Mouse (Mus musculus) limb, embryonic 14.5 days (tissue): Measurements from ENCODE around the gene Cdk17. TPM values are rescaled to one million over a fixed set of nuclear protein-coding genes. Genes with fewer than 3 reads are reported as not detected.

Source experiments
- ATAC-seq: fragments of 200-750 bp; cut with Nextera tagmentation; 2 replicates; pipeline ENCODE4 v1.8.0; 2017; ENCODE audit warnings: low read depth, moderate number of reproducible peaks, moderate TSS enrichment; ENCODE audit not compliant: low FRiP score
- DNase-seq: peaks from one replicate; pipeline ENCODE4 v3.0.0-alpha.2; 2015; ENCODE audit warnings: low spot score
- H3K27ac ChIP-seq: fragments of 300-500 bp; sonication (generic); replicated peaks from 2 replicates; pipeline ENCODE4 v1.5.1; 2014; ENCODE audit warnings: low read depth, mild to moderate bottlenecking, low read length, moderate library complexity, mixed read lengths
- H3K27me3 ChIP-seq: fragments of 300-500 bp; sonication (generic); 2 replicates; pipeline ENCODE4 v1.6.1; 2014; ENCODE audit warnings: low read length, mixed read lengths; ENCODE audit not compliant: control insufficient read depth, insufficient read depth
- H3K36me3 ChIP-seq: fragments of 300-500 bp; sonication (generic); 2 replicates; pipeline ENCODE4 v1.6.1; 2014; ENCODE audit warnings: mild to moderate bottlenecking, low read length, moderate library complexity, mixed read lengths; ENCODE audit not compliant: control insufficient read depth, insufficient read depth
- H3K4me1 ChIP-seq: fragments of 300-500 bp; sonication (generic); 2 replicates; pipeline ENCODE4 v1.6.1; 2014; ENCODE audit warnings: antibody characterized with exemption, low read length, mixed read lengths; ENCODE audit not compliant: control insufficient read depth, insufficient read depth
- H3K4me2 ChIP-seq: fragments of 300-500 bp; sonication (generic); replicated peaks from 2 replicates; pipeline ENCODE4 v1.6.1; 2014; ENCODE audit warnings: low read depth, mild to moderate bottlenecking, low read length, moderate library complexity; ENCODE audit not compliant: severe bottlenecking
- H3K4me3 ChIP-seq: fragments of 300-500 bp; sonication (generic); replicated peaks from 2 replicates; pipeline ENCODE4 v1.5.1; 2014; ENCODE audit warnings: low read length
- H3K9ac ChIP-seq: fragments of 300-500 bp; sonication (generic); 2 replicates; pipeline ENCODE4 v1.6.1; 2014; ENCODE audit warnings: mild to moderate bottlenecking, low read depth, low read length, moderate library complexity; ENCODE audit not compliant: severe bottlenecking
- H3K9me3 ChIP-seq: fragments of 300-500 bp; sonication (generic); 2 replicates; pipeline ENCODE4 v1.6.1; 2016; ENCODE audit warnings: low read length; ENCODE audit not compliant: control insufficient read depth
- POLR2A ChIP-seq: fragments of 200-500 bp; IDR thresholded peaks from 2 replicates; pipeline ENCODE4 v1.8.0; 2012; ENCODE audit warnings: inconsistent platforms, mild to moderate bottlenecking, moderate library complexity, borderline replicate concordance; ENCODE audit not compliant: insufficient read depth, insufficient read length; ENCODE audit errors: extremely low read depth
- WGBS: fragments of 180-500 bp; shearing (Covaris S2); extraction: QIAGEN DNeasy Blood & Tissue Kit; methylation state at CpG from one replicate; pipeline ENCODE4 v1.1.7; 2014; 5-methylcytosine and 5-hydroxymethylcytosine counted together
- polyA plus RNA-seq, 2 experiments: library from polyadenylated mRNA; depleted of rRNA in 1 of 2; stranded (reverse) in 1 of 2; unstranded in 1 of 2; fragments of >200 nt; fragmentation: Nextera tagmentation in 1 of 2; extraction: Ambion mirVana in 1 of 2; gene quantifications; 2 replicates each; pipeline versions ENCODE4 v1.2.1 to v1.2.3; 2012 to 2014

Cdk17 gene
- polyA plus RNA-seq, 2 experiments, result 24.7 to 25.9 TPM

- WGBS, result 87% methylated on average over 11 of the region's 11 CpGs
- no peak overlapping the region for H3K4me2 ChIP-seq
- no peak for DNase-seq
- H3K4me3 ChIP-seq, result no peak overlapping the region
- H3K27me3 ChIP-seq, result no peaks in the 10 kb centered on the region
- no peak overlapping the region for H3K9ac ChIP-seq
- TF ChIP-seq POLR2A, result no peak
- no peak overlapping the region for H3K27ac ChIP-seq
- H3K9me3 ChIP-seq, result no peaks in the 10 kb centered on the region
- H3K36me3 ChIP-seq, result no peaks in the 10 kb centered on the region
- ATAC-seq, result no peak
- H3K4me1 ChIP-seq, result peaks cover 12% of the 10 kb centered on the region; the same call in 1 of the 2 replicates
Measured at GRCm38 (mm10) chr10:93179669-93180460, 19.2 kb downstream of the Cdk17 start.

- ATAC-seq (no peak), DNase-seq (no peak)
- Histone ChIP-seq H3K27ac (no peak overlapping the region), H3K4me1 (peaks cover 4% of the 10 kb centered on the region; the same call in 1 of the 2 replicates), H3K4me3 (no peak overlapping the region), H3K36me3 (no peaks in the 10 kb centered on the region), H3K27me3 (no peaks in the 10 kb centered on the region), H3K4me2 (no peak overlapping the region), H3K9me3 (no peaks in the 10 kb centered on the region), H3K9ac (no peak overlapping the region)
- no peak for TF ChIP-seq POLR2A
- 81% methylated on average over 8 of the region's 8 CpGs for WGBS
Measured at GRCm38 (mm10) chr10:93184351-93184976, 23.8 kb downstream of the Cdk17 start.

GRCm38 (mm10) chr10:93188440-93188999 is 27.8 kb downstream of the Cdk17 start:
- Histone ChIP-seq H3K4me2 (no peak overlapping the region), H3K9ac (no peak overlapping the region), H3K27me3 (no peaks in the 10 kb centered on the region), H3K4me1 (0 out of 2 replicates have a peak, but pooled peaks cover 3% of the 10 kb centered on the region), H3K9me3 (no peaks in the 10 kb centered on the region), H3K27ac (no peak overlapping the region), H3K36me3 (no peaks in the 10 kb centered on the region), H3K4me3 (no peak overlapping the region)
- no peak for ATAC-seq
- DNase-seq, result no peak
- 63% methylated on average over 10 of the region's 10 CpGs for WGBS
- no peak for TF ChIP-seq POLR2A

- WGBS, result 82% methylated on average over 8 of the region's 8 CpGs
- no peak for TF ChIP-seq POLR2A
- no peak overlapping the region for H3K4me2 ChIP-seq
- no peak overlapping the region for H3K4me3 ChIP-seq
- peaks cover 7% of the 10 kb centered on the region; the same call in 1 of the 2 replicates for H3K4me1 ChIP-seq
- H3K27ac ChIP-seq, result no peak overlapping the region
- no peaks in the 10 kb centered on the region for H3K27me3 ChIP-seq
- no peak for DNase-seq
- H3K9me3 ChIP-seq, result no peaks in the 10 kb centered on the region
- H3K9ac ChIP-seq, result no peak overlapping the region
- no peak for ATAC-seq
- H3K36me3 ChIP-seq, result no peaks in the 10 kb centered on the region
Measured at GRCm38 (mm10) chr10:93190475-93191262, 30.0 kb downstream of the Cdk17 start.

- WGBS, result 92% methylated on average over 6 of the region's 6 CpGs
- Histone ChIP-seq H3K4me3 (no peak overlapping the region), H3K27me3 (no peaks in the 10 kb centered on the region), H3K4me1 (peaks cover 3% of the 10 kb centered on the region; the same call in 1 of the 2 replicates), H3K27ac (no peak overlapping the region), H3K9ac (no peak overlapping the region), H3K36me3 (peaks cover 5% of the 10 kb centered on the region; the same call in 1 of the 2 replicates), H3K4me2 (no peak overlapping the region), H3K9me3 (no peaks in the 10 kb centered on the region)
- ATAC-seq (no peak), DNase-seq (no peak)
- TF ChIP-seq POLR2A, result no peak
Measured at GRCm38 (mm10) chr10:93197092-93197491, 36.4 kb downstream of the Cdk17 start.
